Mouse (Mus musculus) NIH3T3 (cell line): ENCODE measurements at regions not wholly inside any gene's neighbourhood (a gene's known extent, or its start where the extent isn't known, plus 50 kb on each side); places are given as distances from the start of the nearest gene placed in this dataset.

Experiments used
- DNase-seq: peaks from one replicate; pipeline ENCODE4 v3.0.0-alpha.2; 2012; ENCODE audit warnings: low read depth

DNA sequence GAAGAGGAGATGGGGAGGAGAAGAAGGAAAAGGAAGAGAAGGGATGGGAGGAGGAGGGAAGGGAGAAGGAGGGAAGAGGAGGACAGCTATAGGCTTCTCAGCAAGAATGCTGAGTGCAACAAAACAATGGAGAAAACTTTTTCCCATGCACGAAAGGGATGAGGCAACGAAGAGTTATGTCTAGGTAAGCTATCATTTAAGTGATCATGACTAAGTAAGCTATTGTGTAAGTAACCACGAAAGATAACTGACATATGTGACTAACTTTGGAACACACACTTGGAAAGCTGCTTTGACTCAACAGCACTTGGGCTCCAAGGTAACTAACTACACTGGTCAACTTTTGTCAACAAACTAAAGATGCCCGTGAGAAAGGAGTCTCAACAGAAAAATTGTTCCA, 50.9 kb upstream of the Fstl1 start:
- DNase-seq = no peak

DNA sequence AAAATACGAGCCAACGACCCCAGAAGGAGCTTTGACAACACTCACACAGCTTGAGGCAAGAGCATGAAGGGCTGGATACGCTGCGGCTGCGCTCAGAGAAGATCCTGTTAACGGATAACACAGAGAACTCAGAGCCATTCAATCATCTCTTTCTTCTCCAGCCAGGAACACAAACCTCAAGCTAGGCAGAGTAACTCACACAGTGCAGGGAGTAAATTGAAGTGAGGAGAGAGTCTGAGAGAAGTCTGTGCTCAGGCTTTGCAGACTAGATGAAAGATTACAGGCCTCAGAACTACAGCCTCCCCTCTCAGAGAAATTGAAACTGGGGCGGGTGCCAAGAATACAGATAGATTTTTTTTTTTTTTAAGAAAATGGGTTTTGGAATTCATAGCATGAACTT, 60.9 kb upstream of the Ndufb4 start:
- peak; percentile 56 for DNase-seq

DNA sequence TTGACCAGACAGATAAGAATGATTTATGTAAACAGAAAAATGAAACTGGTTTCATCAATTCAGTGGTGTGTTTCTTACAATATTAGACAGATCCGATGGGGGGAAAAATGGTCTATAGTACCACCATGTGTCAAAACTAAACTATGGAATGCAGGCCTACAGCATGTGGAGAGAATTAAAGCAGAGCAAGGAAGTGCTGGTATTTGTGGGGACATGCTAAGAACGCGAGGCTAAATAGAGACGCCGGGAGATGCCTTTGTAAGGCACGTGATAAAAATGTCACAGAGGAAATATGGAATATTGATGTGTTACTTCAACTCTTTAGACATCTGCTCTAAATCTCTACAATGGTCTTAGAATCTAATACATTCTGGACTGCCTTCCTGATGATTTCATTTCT, 60.0 kb upstream of the Ndufb4 start:
- DNase-seq = no peak

- DNase-seq = no peak
Measured at GRCm38 (mm10) chr16:37706242-37706923, 52.1 kb upstream of the Ndufb4 start.

- DNase-seq = no peak
Measured at GRCm38 (mm10) chr16:37705209-37705608, 51.0 kb upstream of the Ndufb4 start.

GRCm38 (mm10) chr16:37704461-37705155, 50.4 kb upstream of the Ndufb4 start:
- DNase-seq = peak; percentile 63
